Mouse (Mus musculus) c-Kit-positive CD71-positive TER-119-positive erythroid progenitor cells, embryonic 14.5 days (primary cell): Measurements from ENCODE around the gene Vmn1r138.
"Not testable (repeated sequence)": the region's sequence is repeated elsewhere in the genome, so short reads cannot be mapped to it uniquely, and the experiment has no call there.

Experiments
- DNase-seq: peaks from one replicate; pipeline ENCODE4 v3.0.0-alpha.2; 2013; ENCODE audit warnings: low spot score

Gene Vmn1r138

GRCm38 (mm10) chr7:22028797-22029196 lies at the start of gene Vmn1r138:
Gene Vmn1r138 (minus strand): TSS chr7:22028897.
- not testable (repeated sequence) for DNase-seq

GRCm38 (mm10) chr7:22068757-22069156 lies 40.1 kb upstream of the Vmn1r138 start, which contains the start of gene Vmn1r139:
Gene Vmn1r139 (plus strand): TSS chr7:22069057.
- not testable (repeated sequence) for DNase-seq

GRCm38 (mm10) chr7:22056205-22056604 lies 27.5 kb upstream of the Vmn1r138 start, which contains the start of gene Gm6176:
Gene Gm6176 (minus strand): TSS chr7:22056305.
- DNase-seq = not testable (repeated sequence)

- not testable (repeated sequence) for DNase-seq
Measured at GRCm38 (mm10) chr7:21994287-21994686, 34.4 kb downstream of the Vmn1r138 start, which contains the start of gene Vmn1r137. Gene Vmn1r137 (plus strand): TSS chr7:21994587.
